Mouse (Mus musculus): ENCODE data around the gene Gprc5c.

Gprc5c gene

GRCm38 (mm10) chr11:114850452-114851268 is at the start of gene Gprc5c:
TSS of gene Gprc5c (plus strand) at chr11:114851152.
- no peak for DNase-seq (ENCODE audit: low read depth)

DNA sequence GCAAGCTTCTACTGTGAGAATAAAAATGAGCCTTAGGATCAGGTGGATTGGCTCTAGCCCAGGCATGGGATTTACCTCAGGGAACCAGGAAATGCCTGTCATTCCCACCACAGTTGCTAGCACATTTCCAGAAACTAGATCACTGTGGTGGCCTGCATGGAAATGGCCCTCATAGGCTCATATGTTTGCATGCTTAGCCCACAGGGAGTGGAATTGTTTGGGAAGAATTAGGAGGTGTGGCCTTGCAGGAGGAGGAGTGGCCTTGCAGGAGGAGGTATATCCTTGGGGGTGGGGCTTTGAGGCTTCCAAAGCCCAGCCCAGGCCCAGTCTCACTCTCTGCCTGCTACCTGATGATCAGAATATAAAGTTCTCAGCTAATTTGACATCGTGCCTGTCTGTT is 49.0 kb upstream of the Gprc5c start:
- no peak for DNase-seq (ENCODE audit: low read depth)

DNA sequence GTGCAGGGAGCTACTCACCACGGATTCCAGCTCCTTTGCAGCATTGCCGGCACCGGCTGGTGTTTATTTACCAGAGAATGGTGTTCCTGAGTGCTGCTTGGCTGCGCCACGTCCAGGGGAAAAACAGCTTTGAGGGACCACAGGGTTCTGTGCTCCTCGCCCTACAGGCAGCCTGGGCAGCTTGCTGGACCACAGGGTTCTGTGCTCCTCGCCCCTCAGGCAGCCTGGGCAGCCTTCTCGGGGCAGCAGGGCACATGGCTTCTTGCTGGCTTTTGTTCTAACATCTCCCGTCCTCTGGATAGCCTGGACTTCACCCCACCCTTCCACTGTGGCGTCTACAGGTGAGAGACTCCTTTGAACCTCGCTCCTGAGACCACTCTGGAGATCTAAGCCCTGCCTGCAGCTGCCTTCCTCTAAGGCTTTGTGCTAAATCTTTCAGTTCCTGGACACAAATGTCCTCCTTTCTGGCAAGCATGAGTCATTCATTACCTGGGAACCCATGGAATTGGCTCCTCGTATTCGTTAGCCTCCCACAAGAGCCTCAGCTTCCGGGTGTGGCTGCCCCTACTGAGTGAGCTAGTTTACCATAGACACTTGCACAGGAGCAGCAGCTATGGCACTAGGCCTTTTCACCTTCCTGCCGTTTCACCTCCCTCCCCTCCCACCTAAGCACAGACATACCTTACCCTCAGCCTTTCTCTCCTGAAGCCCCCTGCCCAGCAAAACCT is 48.2 kb upstream of the Gprc5c start:
- no peak for DNase-seq (ENCODE audit: low read depth)

GRCm38 (mm10) chr11:114803990-114804389 is 47.0 kb upstream of the Gprc5c start:
- no peak for DNase-seq (ENCODE audit: low read depth)

GRCm38 (mm10) chr11:114807025-114807424 is 43.9 kb upstream of the Gprc5c start:
- no peak for DNase-seq (ENCODE audit: low read depth)

DNA sequence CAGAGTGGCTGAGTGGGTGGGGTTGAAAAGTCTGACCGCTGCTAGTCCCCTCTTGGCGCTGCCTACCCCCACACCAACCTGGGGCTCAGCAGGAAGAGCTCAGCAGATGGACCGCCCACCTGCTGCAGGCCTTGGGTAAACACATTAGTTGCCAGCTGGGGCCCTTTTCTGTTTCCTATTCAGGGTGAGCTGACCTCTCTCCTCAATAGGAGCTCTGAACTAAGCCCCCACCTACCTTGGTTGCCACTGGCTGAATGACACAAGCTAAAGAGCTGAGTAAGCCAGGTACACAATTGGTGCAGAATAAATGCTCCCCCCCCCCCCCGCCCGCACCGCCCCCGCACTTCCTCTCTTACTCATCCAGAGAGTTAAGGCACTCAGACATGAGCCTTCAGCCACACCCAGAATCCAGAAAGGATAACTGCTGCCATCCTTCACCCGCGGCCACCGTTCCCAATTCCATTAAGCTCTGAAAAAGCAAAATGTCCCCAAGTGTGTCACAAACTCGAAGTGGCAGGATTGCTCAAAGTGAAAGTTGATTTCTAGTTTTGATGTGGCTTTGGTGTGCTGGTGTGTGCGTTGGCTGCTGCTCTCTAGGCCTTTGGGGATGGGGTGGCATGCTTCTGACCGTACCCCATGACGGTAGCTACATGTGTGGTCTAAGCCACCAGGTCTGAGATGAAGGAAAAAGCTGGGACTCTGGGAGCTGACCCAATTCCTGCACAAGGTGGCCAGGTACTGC is 43.1 kb upstream of the Gprc5c start:
- DNase-seq (ENCODE audit: low read depth): no peak

GRCm38 (mm10) chr11:114809371-114809770 is 41.6 kb upstream of the Gprc5c start:
- DNase-seq (ENCODE audit: low read depth): no peak

DNA sequence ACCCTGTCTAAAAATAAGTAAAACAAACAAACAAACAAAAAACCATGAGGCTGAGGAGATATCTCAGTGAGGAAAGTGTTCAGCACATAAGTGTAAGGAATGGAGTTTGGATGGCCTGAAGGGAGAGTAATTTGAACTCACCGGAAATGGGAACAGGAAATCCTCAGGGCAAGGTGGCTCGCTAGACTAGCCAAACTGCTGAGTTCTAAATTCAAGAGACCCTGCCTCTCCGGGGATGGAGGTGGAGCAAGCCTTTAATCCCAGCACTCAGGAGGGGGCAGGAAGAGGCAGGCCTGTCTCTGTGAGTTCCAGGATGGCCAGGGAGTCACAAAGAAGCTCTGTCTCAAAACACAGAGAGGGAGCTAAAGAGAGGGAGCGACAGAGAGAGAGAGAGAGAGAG is 40.6 kb upstream of the Gprc5c start:
- DNase-seq (ENCODE audit: low read depth): no peak

- peak; percentile 65 for DNase-seq (ENCODE audit: low read depth)
Observed at GRCm38 (mm10) chr11:114812731-114813240, 38.2 kb upstream of the Gprc5c start.

GRCm38 (mm10) chr11:114814873-114815592 is 35.9 kb upstream of the Gprc5c start:
- DNase-seq (ENCODE audit: low read depth): no peak

DNA sequence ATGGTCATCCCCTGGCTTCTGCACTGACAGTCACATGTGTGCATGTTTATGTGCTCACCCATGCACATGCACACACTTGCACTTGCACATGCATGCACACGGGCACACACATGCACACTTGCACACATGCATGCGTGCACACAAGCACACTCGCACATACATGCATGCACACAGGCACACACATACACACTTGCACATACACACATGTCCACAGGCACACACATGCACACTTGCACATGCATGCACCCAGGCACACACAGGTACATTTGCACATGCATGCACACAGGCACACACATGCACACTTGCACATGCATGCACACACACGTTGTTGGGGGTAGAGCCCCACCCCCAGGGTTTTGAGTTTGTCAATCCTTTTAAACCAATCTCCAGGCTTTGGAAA is 34.0 kb upstream of the Gprc5c start:
- no peak for DNase-seq (ENCODE audit: low read depth)

GRCm38 (mm10) chr11:114818185-114818584 is 32.8 kb upstream of the Gprc5c start:
- DNase-seq (ENCODE audit: low read depth): no peak

DNA sequence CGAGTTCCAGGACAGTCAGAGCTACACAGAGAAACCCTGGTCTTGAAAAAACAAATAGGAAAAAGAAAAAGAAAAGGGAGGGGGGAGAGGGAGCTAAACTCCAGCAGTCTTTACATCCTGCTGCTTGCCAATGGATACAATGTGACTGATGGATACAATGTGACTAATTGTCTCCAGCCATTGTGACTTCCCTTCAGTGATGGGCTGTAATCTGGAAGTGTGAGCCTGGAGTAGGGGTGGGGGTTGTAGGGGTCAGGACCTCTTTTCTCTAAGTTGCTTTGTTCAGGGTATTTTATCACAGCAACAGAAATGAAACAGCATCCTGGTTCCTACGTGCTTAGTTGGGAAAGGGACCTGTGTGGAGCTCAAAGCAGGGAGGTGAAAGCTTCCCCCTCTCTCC is 31.8 kb upstream of the Gprc5c start:
- no peak for DNase-seq (ENCODE audit: low read depth)

- DNase-seq (ENCODE audit: low read depth): no peak
Observed at GRCm38 (mm10) chr11:114820444-114820843, 30.5 kb upstream of the Gprc5c start.

- no peak for DNase-seq (ENCODE audit: low read depth)
Observed at GRCm38 (mm10) chr11:114821325-114821724, 29.6 kb upstream of the Gprc5c start.

GRCm38 (mm10) chr11:114822727-114823126 is 28.2 kb upstream of the Gprc5c start:
- DNase-seq (ENCODE audit: low read depth): no peak

DNA sequence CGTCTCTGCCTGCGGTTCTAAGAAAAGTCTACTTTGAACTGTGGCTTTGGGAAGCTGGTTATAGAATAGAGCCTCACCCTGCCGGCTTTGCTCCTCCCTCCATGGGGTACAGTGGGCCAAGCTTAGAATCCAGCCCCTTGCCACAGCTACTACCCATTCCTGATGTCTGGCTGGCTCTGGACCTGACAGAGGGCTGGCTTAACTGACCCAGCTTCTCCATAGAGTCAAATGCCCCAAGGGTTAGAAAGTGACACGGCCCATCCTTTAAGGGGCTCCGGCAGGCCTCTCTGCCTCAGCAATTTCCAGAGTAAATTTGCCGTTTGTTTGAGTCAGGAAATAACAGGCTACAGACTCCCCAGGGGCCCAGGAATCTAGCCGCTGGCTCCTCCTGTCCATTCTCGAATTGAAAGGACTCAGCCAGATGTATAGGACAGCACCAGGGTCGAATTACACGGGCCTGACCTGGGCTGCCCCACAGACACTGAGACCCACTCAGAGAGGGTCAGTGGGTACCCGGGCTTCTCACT is 27.7 kb upstream of the Gprc5c start:
- no peak for DNase-seq (ENCODE audit: low read depth)

DNA sequence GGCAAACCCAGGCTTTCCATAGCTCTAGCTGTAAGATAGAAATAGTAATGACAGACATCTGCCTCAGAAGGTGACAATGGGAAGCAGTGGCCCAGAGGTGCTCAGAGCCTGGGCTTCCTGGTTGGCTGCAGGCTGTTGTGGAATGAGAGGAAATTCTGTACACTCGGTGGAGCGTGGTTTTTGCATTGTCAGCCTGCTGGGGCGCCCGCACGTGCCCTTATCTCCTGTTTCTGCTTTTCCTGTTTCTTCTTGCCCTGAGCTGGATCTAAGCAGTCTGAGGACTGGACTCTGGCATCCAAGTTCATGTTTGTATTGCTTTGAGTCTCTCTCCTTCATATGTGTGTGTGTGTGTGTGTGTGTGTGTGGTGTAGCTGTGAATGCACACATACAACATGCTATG is 24.3 kb upstream of the Gprc5c start:
- no peak for DNase-seq (ENCODE audit: low read depth)

DNA sequence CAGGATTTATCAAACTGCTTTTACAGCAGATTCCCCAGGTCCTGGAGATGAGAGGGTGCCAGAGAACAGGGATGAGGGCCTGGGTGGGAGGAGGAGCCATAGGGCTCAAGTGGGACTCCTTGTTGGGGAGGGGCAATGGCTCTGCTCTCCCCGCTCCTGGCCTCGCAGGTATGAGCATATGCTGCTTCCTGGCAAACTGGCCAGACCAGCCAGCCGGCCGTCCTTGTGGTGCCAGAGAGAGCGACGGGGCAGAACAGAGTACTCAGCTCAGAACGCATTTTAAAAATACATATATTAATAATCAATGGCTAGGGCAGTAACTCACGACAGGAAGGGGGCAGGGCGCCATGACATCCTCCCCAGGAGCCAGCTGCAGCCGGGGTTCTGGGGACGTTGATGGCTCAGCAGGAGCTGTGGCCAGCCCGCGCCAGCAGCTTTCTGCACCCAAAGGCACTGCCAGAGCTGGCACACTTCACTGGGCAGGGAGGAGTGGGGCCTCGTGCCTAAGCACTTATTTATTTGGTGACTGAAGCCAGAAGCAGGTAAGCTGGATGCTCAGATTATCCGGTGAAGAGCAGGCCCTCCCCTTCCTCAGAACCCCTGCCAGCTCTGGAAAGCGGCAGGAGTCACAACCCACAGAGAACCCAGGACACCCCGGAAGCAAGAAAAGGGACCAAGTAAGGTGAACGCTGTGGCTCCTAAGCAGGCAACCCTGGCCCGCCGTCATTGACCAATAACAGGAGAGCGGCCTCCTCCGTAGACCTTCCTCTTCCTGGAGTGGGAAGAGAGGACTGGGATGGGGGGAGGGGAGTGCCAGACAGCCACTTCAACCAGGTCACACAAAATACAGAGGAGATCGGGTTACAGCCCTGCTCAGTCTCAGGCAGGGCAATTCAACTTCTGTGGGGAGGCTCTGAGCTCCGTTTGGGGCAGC is 21.2 kb upstream of the Gprc5c start:
- DNase-seq (ENCODE audit: low read depth): no peak

DNA sequence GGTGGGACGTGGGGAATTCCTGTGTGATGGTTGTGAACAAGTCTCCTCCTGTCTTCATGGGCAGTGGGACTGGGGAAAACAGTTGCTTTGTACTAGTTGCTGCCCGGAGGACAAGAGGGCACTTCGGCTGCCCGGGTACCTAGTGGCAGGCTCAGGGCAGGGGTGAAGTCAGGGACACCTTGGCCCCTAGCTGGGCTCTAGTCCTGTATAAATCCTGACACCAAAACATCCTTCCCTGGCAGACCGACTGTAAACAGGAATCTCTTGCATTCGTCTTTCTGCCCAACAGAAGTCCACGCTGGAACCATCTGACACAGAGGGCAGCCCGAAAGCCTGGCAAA is 20.5 kb upstream of the Gprc5c start:
- DNase-seq (ENCODE audit: low read depth): no peak

DNA sequence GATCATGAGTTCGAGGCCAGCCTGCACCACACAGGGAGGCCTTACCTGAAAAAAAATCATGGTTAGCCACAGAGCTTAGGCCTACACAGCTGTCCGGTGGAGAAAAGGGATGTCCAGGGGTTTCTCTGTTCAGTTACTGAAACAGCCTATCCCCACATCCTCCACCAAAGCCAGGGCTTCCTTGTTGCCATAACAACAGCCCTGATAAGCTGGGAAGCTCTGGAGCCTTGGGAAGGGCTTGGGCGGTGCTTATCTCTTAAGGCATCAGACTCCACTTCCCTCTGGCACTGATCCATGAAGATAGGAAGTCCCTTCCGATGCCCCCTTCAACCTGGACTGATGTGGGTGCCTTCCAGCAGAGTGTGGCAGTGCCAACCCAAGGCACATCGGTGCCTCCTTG is 17.8 kb upstream of the Gprc5c start:
- DNase-seq (ENCODE audit: low read depth): no peak

All from c-Kit-positive CD71-positive TER-119-negative erythroid progenitor cells, embryonic 14.5 days (primary cell).